Mouse (Mus musculus) lung, postnatal 0 days (tissue): ENCODE data around the gene Ibsp. TPM values are rescaled to one million over a fixed set of nuclear protein-coding genes. Genes with fewer than 3 reads are reported as not detected.

ENCODE experiments used
- ATAC-seq: fragments of 200-750 bp; cut with Nextera tagmentation; 2 replicates; pipeline ENCODE4 v1.8.0; 2017; ENCODE audit warnings: moderate library complexity
- DNase-seq: peaks from one replicate; pipeline ENCODE4 v3.0.0-alpha.2; 2016; ENCODE audit warnings: low spot score
- H3K27ac ChIP-seq: fragments of 300-500 bp; sonication (generic); 2 replicates; pipeline ENCODE4 v1.5.1; 2014; ENCODE audit warnings: antibody characterized with exemption, mild to moderate bottlenecking, low read length, mixed read lengths
- H3K27me3 ChIP-seq: fragments of 300-500 bp; sonication (generic); replicated peaks from 2 replicates; pipeline ENCODE4 v1.6.1; 2014; ENCODE audit warnings: low read length, mixed read lengths; ENCODE audit not compliant: insufficient read depth
- H3K36me3 ChIP-seq: fragments of 300-500 bp; sonication (generic); 2 replicates; pipeline ENCODE4 v1.6.1; 2014; ENCODE audit warnings: low read length, mixed read lengths; ENCODE audit not compliant: insufficient read depth
- H3K4me1 ChIP-seq: fragments of 300-500 bp; sonication (generic); 2 replicates; pipeline ENCODE4 v1.6.1; 2014; ENCODE audit warnings: antibody characterized with exemption, low read depth, low read length, mixed read lengths; ENCODE audit not compliant: insufficient read depth
- H3K4me2 ChIP-seq: fragments of 300-500 bp; sonication (generic); replicated peaks from 2 replicates; pipeline ENCODE4 v1.6.1; 2014; ENCODE audit warnings: low read depth, mild to moderate bottlenecking, low read length, moderate library complexity, mixed read lengths
- H3K4me3 ChIP-seq: fragments of 300-500 bp; sonication (generic); 2 replicates; pipeline ENCODE4 v1.5.1; 2014; ENCODE audit warnings: low read depth, low read length
- H3K9ac ChIP-seq: fragments of 300-500 bp; sonication (generic); replicated peaks from 2 replicates; pipeline ENCODE4 v1.6.1; 2014; ENCODE audit warnings: low read depth, mild to moderate bottlenecking
- H3K9me3 ChIP-seq: fragments of 300-500 bp; sonication (generic); 2 replicates; pipeline ENCODE4 v1.6.1; 2016; ENCODE audit warnings: low read length, mixed read lengths
- CTCF ChIP-seq: IDR thresholded peaks from 2 replicates; pipeline ENCODE4 v1.5.1; 2016; ENCODE audit warnings: antibody characterized with exemption, mild to moderate bottlenecking
- EP300 ChIP-seq: IDR thresholded peaks from 2 replicates; pipeline ENCODE4 v1.6.1; 2016; ENCODE audit warnings: antibody characterized with exemption, mild to moderate bottlenecking, control low read depth
- WGBS: fragments of 180-500 bp; shearing (Covaris S2); extraction: QIAGEN DNeasy Blood & Tissue Kit; methylation state at CpG from one replicate; pipeline ENCODE4 v1.1.7; 2014; 5-methylcytosine and 5-hydroxymethylcytosine counted together
- polyA plus RNA-seq: library from polyadenylated mRNA; unstranded; fragments of >200 nt; fragmentation: Nextera tagmentation; extraction: Ambion mirVana; gene quantifications from 2 replicates; pipeline ENCODE4 v1.2.1, GENCODE M21; 2015

The Ibsp gene
- polyA plus RNA-seq, 1 experiment from 2014 or later = 0.37 TPM

DNA sequence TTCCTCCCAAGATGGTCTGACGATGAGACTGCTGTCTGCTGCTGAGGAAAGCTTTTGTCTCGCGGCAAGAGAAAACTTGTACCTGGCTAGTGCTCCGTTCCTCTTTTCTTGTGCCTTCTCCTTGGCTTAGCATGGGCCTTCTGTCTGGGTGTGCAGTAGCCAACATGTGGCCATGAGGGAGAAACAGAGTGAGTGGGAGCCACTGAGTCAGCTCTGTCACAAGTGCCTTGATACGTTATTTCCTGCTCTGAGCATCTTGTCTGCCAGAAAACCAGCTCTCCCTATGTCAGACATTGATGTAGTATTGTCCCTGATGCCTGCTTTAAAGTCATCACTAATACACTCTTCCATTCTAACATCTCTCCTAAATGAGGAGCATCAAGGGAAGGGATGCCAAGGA lies 40.0 kb downstream of the Ibsp start:
- ATAC-seq = no peak

DNA sequence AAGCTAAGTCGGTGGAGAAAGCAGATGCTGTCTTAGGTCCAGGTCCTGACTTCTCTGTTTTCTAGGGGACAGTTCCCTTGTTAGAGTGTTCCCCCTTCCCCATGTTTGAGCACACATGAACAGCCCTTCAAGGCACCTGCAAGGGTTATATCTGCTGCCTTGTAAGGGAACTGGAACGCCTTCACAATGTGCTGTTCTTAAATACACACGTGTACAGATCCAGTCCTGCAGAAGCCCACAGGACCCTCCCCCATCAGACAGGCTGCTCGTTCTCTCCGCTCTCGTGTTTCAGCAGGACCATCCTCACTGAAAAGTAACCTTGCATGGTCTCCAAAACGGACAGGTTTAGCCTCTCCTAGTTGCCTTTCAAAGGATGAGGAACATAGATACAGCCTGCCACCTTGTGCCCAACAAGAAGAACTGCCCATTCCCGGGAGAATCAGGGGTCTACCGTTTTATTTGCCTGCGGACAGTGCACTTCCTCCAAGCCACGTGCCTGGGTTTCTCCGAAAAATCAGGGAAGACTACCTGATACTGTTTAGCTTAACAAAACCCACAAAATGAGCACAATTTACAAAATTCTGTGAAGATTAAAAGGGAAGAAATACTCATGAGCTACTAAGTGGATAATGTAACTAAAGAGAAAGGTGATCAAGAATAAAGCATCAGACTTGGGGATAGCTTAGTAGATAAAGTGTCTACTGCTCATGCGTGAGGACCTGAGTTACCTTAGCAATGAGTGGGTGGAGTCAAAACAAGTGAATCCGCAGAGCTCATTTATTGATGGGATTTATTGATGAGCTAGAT lies 40.9 kb downstream of the Ibsp start:
- Histone ChIP-seq H3K9me3 (no peaks in the 10 kb centered on the region), H3K4me2 (no peak overlapping the region)
- WGBS = 16% methylated on average over 14 of the region's 14 CpGs

More for the DNA sequence above, 40.0 kb downstream of the Ibsp start:
- TF ChIP-seq EP300 (no peak), CTCF (no peak)
- Histone ChIP-seq H3K4me2 (no peak overlapping the region), H3K36me3 (no peaks in the 10 kb centered on the region), H3K4me1 (no peaks in the 10 kb centered on the region), H3K9me3 (no peaks in the 10 kb centered on the region), H3K27ac (no peak overlapping the region), H3K27me3 (no peaks in the 10 kb centered on the region), H3K9ac (no peak overlapping the region), H3K4me3 (no peak overlapping the region)
- no peak for DNase-seq
- WGBS = 76% methylated on average over 5 of the region's 5 CpGs

DNA sequence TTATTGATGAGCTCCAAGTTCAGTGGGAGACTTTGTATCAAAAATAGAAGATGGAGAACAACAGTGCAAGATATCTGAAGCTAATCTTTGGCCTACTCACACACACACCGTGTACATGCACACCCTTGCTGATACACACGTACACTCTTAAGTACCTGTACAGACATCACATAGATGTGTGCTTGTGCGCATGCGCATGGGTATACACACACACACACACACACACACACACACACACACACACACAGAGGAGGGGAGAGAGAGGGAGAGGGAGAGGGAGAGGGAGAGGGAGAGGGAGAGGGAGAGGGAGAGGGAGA lies 41.5 kb downstream of the Ibsp start:
- TF ChIP-seq CTCF (no peak), EP300 (no peak)
- Histone ChIP-seq H3K4me3 (no peak overlapping the region), H3K27me3 (no peaks in the 10 kb centered on the region), H3K36me3 (no peaks in the 10 kb centered on the region), H3K9ac (no peak overlapping the region), H3K4me1 (no peaks in the 10 kb centered on the region), H3K27ac (no peak overlapping the region), H3K4me2 (no peak overlapping the region), H3K9me3 (no peaks in the 10 kb centered on the region)
- no peak for ATAC-seq
- no peak for DNase-seq
- 91% methylated on average over 4 of the region's 4 CpGs for WGBS

More for the DNA sequence above, 40.9 kb downstream of the Ibsp start:
- H3K9ac ChIP-seq = no peak overlapping the region
- TF ChIP-seq CTCF (peak; percentile 82), EP300 (no peak)
- H3K4me1 ChIP-seq = no peaks in the 10 kb centered on the region
- H3K36me3 ChIP-seq = no peaks in the 10 kb centered on the region
- DNase-seq (peak; percentile 56), ATAC-seq (no peak; the same call in 1 of the 2 replicates)
- H3K4me3 ChIP-seq = no peak overlapping the region
- no peaks in the 10 kb centered on the region for H3K27me3 ChIP-seq
- H3K27ac ChIP-seq = no peak overlapping the region

DNA sequence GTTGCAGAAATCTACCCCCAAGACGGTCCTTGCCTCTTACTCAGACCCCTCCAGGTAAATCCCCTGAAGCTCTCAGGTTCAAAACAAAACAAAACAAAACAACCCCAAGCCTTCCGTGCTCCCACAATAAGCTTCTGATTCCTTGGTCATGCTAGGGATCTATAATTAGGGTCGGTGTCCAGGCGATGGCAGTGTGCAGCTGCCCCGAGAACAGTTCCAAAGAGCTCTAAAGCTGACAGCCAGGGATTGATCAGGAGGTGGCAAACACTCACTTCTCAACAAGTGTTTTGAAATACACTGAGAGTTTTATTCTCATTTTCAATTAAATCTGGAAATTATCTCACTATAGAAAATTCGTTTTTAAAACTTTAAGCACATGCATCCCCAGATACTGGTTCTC lies 43.9 kb downstream of the Ibsp start:
- 41% methylated on average over 6 of the region's 6 CpGs for WGBS
- DNase-seq (peak; percentile 22), ATAC-seq (no peak)
- Histone ChIP-seq H3K4me3 (no peak overlapping the region), H3K27me3 (no peaks in the 10 kb centered on the region), H3K4me1 (no peaks in the 10 kb centered on the region), H3K9ac (no peak overlapping the region), H3K36me3 (no peaks in the 10 kb centered on the region), H3K27ac (no peak overlapping the region), H3K4me2 (no peak overlapping the region), H3K9me3 (no peaks in the 10 kb centered on the region)
- TF ChIP-seq CTCF (peak; percentile 49), EP300 (no peak)

DNA sequence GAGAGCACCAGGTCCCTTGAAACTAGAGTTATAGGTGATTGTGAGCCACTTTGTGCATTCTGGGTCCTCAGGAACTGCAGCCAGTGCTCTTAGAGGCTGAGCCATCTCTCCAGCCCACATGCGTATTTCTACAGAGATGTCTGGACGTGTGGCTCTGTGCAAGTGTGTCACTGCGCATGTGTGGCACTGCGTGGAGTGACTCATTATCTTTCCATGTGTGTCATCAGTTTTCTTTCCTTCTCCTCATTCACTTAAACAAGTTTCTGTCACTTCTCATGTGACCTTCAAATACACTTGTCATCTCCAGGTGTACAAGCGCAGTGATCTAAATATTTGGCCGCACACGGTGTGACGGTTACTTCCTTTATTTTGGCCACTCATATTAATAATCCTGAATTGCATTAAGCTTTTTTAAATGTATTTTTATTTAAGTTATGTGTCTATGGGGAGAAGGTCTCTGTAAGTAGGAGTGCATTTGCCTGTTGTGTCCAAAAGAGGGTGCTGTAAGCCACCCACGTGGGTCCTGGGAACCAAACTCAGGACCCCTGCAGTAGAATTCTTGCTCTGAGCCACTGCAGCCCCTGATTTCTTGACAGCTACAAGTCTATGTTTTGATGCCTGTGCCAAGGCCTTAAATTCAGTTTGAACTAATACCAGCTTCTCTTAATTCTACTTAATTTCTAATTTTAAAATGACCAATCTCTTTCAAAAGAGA lies 45.7 kb downstream of the Ibsp start:
- no peak for ATAC-seq
- Histone ChIP-seq H3K27ac (no peak overlapping the region), H3K36me3 (no peaks in the 10 kb centered on the region), H3K9ac (no peak overlapping the region), H3K4me2 (no peak overlapping the region), H3K27me3 (no peaks in the 10 kb centered on the region), H3K4me3 (no peak overlapping the region), H3K4me1 (no peaks in the 10 kb centered on the region), H3K9me3 (no peaks in the 10 kb centered on the region)
- no peak for TF ChIP-seq EP300
- TF ChIP-seq CTCF = peak; percentile 65
- WGBS = 62% methylated on average over 9 of the region's 9 CpGs
- peak; percentile 17 for DNase-seq

DNA sequence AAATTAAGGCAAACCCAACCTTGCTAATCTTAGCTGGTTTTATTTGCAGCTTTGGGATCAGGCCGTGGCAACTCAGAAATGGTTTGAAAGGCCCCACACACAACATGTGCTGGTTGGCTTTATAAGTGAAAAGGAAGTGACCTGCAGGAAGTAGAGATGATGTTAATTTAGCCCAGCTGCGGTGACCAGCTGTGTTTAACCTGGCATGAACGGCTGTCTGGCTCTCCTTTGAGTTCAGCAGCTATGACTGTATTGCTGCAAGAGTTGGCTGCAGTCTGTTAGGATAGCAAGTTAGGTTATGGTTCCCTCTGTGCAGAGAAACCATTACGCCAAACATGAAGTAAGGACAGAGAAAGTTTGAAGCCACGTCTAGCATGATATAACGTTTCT lies 46.3 kb downstream of the Ibsp start:
- DNase-seq = no peak
- WGBS = 67% methylated on average over 6 of the region's 6 CpGs
- no peak for ATAC-seq

More for the DNA sequence above, 46.3 kb downstream of the Ibsp start:
- H3K9me3 ChIP-seq = no peaks in the 10 kb centered on the region
- TF ChIP-seq EP300 (no peak), CTCF (no peak)
- no peaks in the 10 kb centered on the region for H3K27me3 ChIP-seq
- H3K4me1 ChIP-seq = no peaks in the 10 kb centered on the region
- no peaks in the 10 kb centered on the region for H3K36me3 ChIP-seq
- no peak overlapping the region for H3K9ac ChIP-seq
- H3K27ac ChIP-seq = no peak overlapping the region
- H3K4me2 ChIP-seq = no peak overlapping the region
- no peak overlapping the region for H3K4me3 ChIP-seq
